Mouse (Mus musculus): ENCODE results near the gene Gm21750. TPM values are rescaled to one million over a fixed set of nuclear protein-coding genes. Genes with fewer than 3 reads are reported as not detected.

Gm21750 gene
- polyA plus RNA-seq (2015; fragmentation: Nextera tagmentation; extraction: Ambion mirVana): not detected in 2 replicates

DNA sequence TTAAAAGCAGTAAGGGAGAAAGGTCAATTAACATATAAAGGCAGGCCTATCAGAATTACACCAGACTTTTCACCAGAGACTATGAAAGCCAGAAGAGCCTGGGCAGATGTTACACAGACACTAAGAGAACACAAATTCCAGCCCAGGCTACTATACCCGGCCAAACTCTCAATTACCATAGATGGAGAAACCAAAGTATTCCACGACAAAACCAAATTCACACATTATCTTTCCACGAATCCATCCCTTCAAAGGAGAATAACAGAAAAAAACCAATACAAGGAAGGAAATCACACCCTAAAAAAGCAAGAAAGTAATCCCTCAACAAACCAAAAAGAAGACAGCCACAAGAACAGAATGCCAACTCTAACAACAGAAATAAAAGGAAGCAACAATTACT lies at the start of gene Gm21750:
Gm21750 (plus strand) TSS at position 301 of the 400 bp plus-strand sequence.

Other genes with a start within 250 kb of the Gm21750 start
- gene Med4, start 151.2 kb upstream of the Gm21750 start, polyA plus RNA-seq (2015; fragmentation: Nextera tagmentation; extraction: Ambion mirVana): 43.3 and 45.4 TPM in 2 replicates
- gene Sucla2, start 135.9 kb upstream of the Gm21750 start, polyA plus RNA-seq (2015; fragmentation: Nextera tagmentation; extraction: Ambion mirVana): 54.3 and 54.6 TPM in 2 replicates
- 3.1 and 3.5 TPM in 2 replicates for gene Nudt15, start 113.0 kb upstream of the Gm21750 start, polyA plus RNA-seq (2015; fragmentation: Nextera tagmentation; extraction: Ambion mirVana)